Mouse (Mus musculus): Measurements from ENCODE around the gene Gab1.

The Gab1 gene

GRCm38 (mm10) chr8:80810442-80810841, 69.9 kb downstream of the Gab1 start:
- no peak for DNase-seq (ENCODE audit: low spot score)

DNA sequence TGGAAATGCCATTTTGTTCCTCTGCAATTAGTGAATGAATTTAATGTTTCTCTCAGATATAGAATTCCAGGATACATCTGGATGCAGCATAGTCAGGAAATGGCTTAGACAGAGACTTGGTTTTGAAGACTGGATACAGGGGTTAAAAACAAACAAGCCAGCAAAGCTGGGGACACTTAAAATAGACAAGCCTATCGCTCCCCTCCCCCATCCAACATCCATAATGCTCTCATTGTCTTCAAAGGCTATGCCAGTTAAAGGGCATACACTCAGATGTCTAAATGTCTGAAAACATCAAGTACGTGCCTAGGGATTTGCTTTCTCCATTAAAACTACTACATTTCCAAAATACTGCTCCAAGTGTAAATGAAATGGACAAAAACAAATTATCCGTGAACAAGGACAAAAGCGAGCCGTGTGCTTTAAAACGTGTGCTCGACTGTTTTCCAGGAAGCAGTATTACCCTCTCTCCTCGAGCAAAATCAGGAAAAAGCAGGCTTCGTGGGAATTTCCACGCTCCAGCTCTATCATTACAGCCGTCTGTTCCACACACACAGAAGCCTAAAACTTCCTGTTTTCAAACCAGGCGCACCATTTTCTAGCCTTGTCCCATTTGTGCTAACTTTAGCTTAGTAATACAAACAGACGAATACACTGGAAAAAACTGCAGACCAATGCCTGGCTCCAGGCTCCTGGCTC, 72.4 kb downstream of the Gab1 start:
- no peak for DNase-seq (ENCODE audit: low spot score)

DNA sequence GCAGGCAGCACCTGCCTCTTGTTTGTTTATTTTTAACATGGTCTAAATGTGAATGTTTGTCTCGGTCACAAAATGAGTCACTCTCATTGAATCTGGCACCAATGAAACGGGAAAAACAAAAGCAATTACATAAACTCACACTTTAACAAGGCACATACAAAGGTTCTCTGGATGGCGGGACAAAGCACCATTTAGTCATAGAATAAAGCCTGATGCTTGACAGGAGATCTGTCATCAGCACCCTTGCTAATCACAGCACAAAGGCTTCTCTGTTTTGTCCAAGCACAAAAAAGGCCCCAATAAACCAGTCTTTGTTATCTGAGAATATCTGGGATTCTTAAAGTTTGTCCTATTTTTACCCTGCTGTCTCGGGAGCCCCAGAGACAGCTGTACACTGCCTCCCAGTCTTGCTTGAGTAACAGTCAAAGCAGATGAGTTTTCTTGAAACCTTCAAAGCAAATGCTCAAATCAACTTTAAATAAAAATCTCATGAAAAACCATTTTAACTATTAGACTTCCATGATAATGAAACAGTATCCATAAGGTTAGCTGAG, 76.2 kb downstream of the Gab1 start:
- DNase-seq (ENCODE audit: low spot score): no peak

DNA sequence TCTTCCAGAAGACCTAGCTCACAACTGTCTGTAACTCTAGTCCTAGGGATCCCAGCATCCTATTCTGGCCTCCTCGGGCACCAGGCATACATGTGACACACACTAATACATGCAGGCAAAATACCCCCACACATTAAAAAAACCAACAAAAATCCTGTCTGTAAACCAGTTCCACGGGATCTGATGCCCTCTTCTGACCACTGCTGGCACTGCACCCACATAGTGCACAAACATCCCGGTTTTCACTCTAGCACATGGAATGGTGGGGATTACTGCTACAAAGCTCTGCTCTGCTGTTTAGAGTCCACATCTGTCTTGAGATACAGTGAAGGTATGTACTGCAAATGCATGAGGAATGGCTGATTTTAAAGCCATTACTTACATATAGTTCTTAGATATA, 81.5 kb downstream of the Gab1 start:
- DNase-seq (ENCODE audit: low spot score): no peak

GRCm38 (mm10) chr8:80798198-80798777, 82.0 kb downstream of the Gab1 start:
- DNase-seq (ENCODE audit: low spot score): no peak

DNA sequence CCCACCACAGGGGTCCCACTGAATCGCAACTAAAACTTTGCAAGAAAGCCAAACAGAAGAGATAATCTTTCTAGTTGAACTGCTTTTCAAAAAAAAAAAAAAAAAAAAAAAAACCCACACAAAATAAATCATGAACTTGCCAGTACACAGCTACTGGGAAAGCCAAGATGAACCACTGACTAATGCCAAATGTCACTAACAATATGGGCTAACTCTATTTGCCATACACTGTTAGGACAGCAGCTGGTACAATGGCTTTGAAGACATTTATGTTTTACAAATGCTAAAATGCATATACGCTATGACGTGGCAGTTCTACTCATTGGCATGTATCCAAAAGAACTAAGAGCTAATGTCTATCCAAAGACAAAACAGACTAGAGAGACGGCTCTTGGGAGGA, 84.2 kb downstream of the Gab1 start:
- DNase-seq (ENCODE audit: low spot score): no peak

GRCm38 (mm10) chr8:80794585-80795509, 85.5 kb downstream of the Gab1 start:
- DNase-seq (ENCODE audit: low spot score): no peak

- no peak for DNase-seq (ENCODE audit: low spot score)
Observed at GRCm38 (mm10) chr8:80793791-80794515, 86.4 kb downstream of the Gab1 start.

DNA sequence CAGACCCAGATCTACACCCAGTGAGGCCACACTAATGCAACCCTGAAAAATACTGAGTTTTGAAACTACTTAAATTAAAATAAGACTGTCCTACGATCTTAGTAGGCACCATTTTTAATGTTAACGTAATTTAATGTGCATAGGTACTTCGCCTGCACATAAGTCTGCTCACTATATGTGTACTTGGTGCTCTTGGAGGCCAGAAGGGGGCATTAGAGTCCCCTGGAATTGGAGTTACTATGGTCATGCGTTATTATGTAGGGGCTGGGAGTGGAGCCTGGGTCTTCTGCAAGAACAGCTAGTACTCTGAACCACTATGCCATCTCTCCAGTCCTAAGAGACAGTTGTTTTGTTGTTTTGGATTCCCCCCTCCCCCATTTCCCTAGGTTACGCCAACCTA, 88.1 kb downstream of the Gab1 start:
- no peak for DNase-seq (ENCODE audit: low spot score)

- no peak for DNase-seq (ENCODE audit: low spot score)
Observed at GRCm38 (mm10) chr8:80789324-80789723, 91.0 kb downstream of the Gab1 start.

DNA sequence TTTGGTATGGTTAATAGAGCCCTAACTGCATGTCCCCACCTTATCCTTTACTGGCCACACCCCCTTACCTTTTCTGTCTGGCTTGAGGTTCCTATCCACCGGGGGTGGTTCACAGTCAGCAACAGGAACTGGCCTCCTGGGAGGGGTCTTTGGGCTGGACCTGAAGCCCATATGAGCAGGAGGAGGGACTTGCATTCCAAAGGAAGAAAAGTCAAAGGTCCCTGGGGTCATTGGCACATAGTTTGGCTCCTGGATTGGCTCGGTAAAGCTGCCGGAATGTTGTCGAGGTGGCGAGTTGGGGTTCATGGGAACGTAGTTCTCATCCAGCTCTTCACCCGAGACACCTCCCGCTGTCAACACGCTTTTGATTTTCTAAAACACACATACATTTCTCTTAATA, 95.8 kb downstream of the Gab1 start:
- DNase-seq (ENCODE audit: low spot score): no peak

- no peak for DNase-seq (ENCODE audit: low spot score)
Observed at GRCm38 (mm10) chr8:80783271-80783670, 97.0 kb downstream of the Gab1 start.

GRCm38 (mm10) chr8:80781338-80781737, 99.0 kb downstream of the Gab1 start:
- no peak for DNase-seq (ENCODE audit: low spot score)

DNA sequence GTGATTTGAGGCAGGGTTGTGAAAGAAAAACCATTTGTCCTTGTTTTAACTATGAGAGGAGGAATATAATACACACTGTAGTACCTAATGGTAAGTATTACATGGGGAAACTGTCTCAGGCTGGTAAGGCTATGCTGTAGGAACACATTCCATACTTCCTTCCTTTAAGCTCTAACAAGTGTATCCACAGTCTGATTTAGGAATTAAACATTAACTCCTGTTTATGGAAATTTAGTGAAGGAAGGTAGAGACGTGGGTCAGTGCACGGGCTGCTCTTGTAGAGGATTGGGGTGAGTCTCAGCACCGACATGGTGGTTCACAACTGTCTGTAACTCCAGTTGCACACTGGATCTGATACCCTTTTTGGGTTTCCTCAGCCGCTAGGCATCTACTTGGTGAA, 100.0 kb downstream of the Gab1 start:
- DNase-seq (ENCODE audit: low spot score): no peak

GRCm38 (mm10) chr8:80776436-80776835, 103.9 kb downstream of the Gab1 start:
- no peak for DNase-seq (ENCODE audit: low spot score)

GRCm38 (mm10) chr8:80772732-80773460, 107.4 kb downstream of the Gab1 start:
- DNase-seq (ENCODE audit: low spot score): no peak

GRCm38 (mm10) chr8:80768451-80768850, 111.9 kb downstream of the Gab1 start:
- DNase-seq (ENCODE audit: low spot score): no peak

GRCm38 (mm10) chr8:80753017-80753715, 127.2 kb downstream of the Gab1 start:
- DNase-seq (ENCODE audit: low spot score): peak; percentile 71

GRCm38 (mm10) chr8:80752429-80752828, 127.9 kb downstream of the Gab1 start:
- DNase-seq (ENCODE audit: low spot score): no peak

DNA sequence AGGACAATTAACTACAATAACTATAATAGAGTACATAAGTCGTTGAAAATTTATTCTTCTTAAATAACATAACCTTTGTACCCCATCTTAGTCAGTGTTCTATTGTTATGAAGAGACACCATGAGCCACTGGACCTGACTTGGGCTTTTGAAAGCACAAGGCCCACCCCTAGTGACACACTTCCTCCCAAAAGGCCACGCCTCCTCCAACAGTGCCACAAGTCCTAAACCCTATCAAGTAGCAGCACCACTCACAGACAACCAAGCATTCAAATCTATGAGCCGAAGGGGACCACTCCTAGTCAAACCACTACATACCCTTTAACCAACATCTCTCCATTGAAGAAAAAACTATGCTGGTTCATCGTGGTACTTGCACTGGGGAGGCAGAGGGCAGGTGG, 131.2 kb downstream of the Gab1 start:
- DNase-seq (ENCODE audit: low spot score): no peak

GRCm38 (mm10) chr8:80739932-80740331, 140.4 kb downstream of the Gab1 start:
- DNase-seq (ENCODE audit: low spot score): no peak
